Mouse (Mus musculus) heart, postnatal 0 days (tissue): ENCODE data around the gene Hapln4.

Source experiments
- CTCF ChIP-seq: IDR thresholded peaks from 2 replicates; pipeline ENCODE4 v1.5.1; 2016; ENCODE audit warnings: antibody characterized with exemption, control low read depth, low read depth
- EP300 ChIP-seq: IDR thresholded peaks from 2 replicates; pipeline ENCODE4 v1.6.1; 2016; ENCODE audit warnings: antibody characterized with exemption, low read depth

DNA sequence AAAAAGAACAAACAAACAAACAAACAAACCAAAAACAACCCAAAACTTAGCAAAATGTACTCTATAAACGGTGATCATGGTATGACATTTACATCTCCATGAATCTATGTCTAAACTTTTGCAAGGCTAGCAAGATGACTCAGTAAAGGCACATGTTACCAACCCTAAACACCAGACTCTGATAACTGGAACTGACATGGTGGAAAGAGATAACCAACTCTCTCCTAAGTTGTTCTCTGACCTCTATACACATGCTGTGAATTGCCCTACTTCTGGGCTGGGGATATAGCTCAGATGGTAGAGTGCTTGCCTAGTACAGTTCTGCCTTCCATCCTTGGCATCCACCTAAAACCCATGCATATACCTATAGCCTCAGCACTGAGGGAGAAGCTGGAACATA is 45.3 kb upstream of the Hapln4 start:
- TF ChIP-seq CTCF (no peak), EP300 (no peak)
